Mouse (Mus musculus) heart, embryonic 12.5 days (tissue): ENCODE results near the gene Cit. TPM values are rescaled to one million over a fixed set of nuclear protein-coding genes. Genes with fewer than 3 reads are reported as not detected.

Source experiments
- ATAC-seq: fragments of 200-750 bp; cut with Nextera tagmentation; 2 replicates; pipeline ENCODE4 v1.8.0; 2017; ENCODE audit warnings: moderate TSS enrichment, moderate library complexity; ENCODE audit not compliant: insufficient number of reproducible peaks, low FRiP score
- H3K27ac ChIP-seq: fragments of 300-500 bp; sonication (generic); 2 replicates; pipeline ENCODE4 v1.5.1; 2016; ENCODE audit warnings: mild to moderate bottlenecking, moderate library complexity; ENCODE audit not compliant: poor library complexity, severe bottlenecking
- H3K27me3 ChIP-seq: fragments of 300-500 bp; sonication (generic); replicated peaks from 2 replicates; pipeline ENCODE4 v1.6.1; 2016; ENCODE audit warnings: mild to moderate bottlenecking, moderate library complexity
- H3K36me3 ChIP-seq: fragments of 300-500 bp; sonication (generic); 2 replicates; pipeline ENCODE4 v1.6.1; 2016; ENCODE audit warnings: mild to moderate bottlenecking, moderate library complexity
- H3K4me1 ChIP-seq: fragments of 300-500 bp; sonication (generic); replicated peaks from 2 replicates; pipeline ENCODE4 v1.6.1; 2016; ENCODE audit warnings: mild to moderate bottlenecking
- H3K4me2 ChIP-seq: fragments of 300-500 bp; sonication (generic); 2 replicates; pipeline ENCODE4 v1.6.1; 2016; ENCODE audit warnings: mild to moderate bottlenecking, moderate library complexity
- H3K4me3 ChIP-seq: fragments of 300-500 bp; sonication (generic); 2 replicates; pipeline ENCODE4 v1.5.1; 2016; ENCODE audit warnings: mild to moderate bottlenecking
- H3K9ac ChIP-seq: fragments of 300-500 bp; sonication (generic); 2 replicates; pipeline ENCODE4 v1.6.1; 2016; ENCODE audit warnings: mild to moderate bottlenecking, moderate library complexity
- H3K9me3 ChIP-seq: fragments of 300-500 bp; sonication (generic); replicated peaks from 2 replicates; pipeline ENCODE4 v1.6.1; 2016; ENCODE audit warnings: mild to moderate bottlenecking, moderate library complexity
- WGBS: fragments of 180-500 bp; shearing (Covaris S2); methylation state at CpG from one replicate; pipeline ENCODE4 v1.1.7; 2016; 5-methylcytosine and 5-hydroxymethylcytosine counted together
- polyA plus RNA-seq: library from polyadenylated mRNA; unstranded; fragments of >200 nt; fragmentation: Nextera tagmentation; extraction: Ambion mirVana; gene quantifications from 2 replicates; pipeline ENCODE4 v1.2.1, GENCODE M21; 2016

Cit gene
- polyA plus RNA-seq, 1 experiment from 2014 or later: 28.5 TPM

DNA sequence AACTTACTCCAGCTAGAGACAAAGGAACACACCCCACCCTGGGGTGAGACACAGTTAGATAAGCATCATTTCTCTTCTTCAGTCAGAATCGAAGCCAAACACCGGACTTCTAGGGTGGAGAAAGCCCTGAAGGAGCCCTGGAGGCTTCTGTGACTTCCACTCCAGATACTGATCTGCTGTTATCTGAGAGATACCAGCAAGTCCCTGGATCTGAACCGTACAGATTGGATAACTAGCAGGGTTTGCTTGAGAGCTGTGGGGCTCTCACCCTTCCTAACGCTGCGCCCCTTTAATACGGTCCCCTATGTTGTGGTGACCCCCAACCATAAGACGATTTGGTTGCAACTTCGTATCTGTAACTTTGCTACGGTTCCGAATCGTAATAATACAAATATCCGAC lies 177.1 kb downstream of the Cit start:
- H3K4me1 ChIP-seq: peaks cover 47% of the 10 kb centered on the region
- peak overlapping the region; percentile 94 for H3K4me2 ChIP-seq
- H3K36me3 ChIP-seq: peaks cover 43% of the 10 kb centered on the region
- no peaks in the 10 kb centered on the region for H3K27me3 ChIP-seq
- ATAC-seq: no peak
- no peaks in the 10 kb centered on the region for H3K9me3 ChIP-seq
- H3K4me3 ChIP-seq: peak overlapping the region; percentile 92
- H3K9ac ChIP-seq: 0 out of 2 replicates have a peak overlapping the region, but pooled peaks have one; percentile 94
- peak overlapping the region; percentile 49; the same call in 1 of the 2 replicates for H3K27ac ChIP-seq
- WGBS: 83% methylated on average over 12 of the region's 12 CpGs

- WGBS: 75% methylated on average over 7 of the region's 7 CpGs
- H3K9me3 ChIP-seq: no peaks in the 10 kb centered on the region
- H3K4me3 ChIP-seq: peak overlapping the region; percentile 92
- H3K4me1 ChIP-seq: peaks cover 47% of the 10 kb centered on the region
- no peaks in the 10 kb centered on the region for H3K27me3 ChIP-seq
- peaks cover 37% of the 10 kb centered on the region for H3K36me3 ChIP-seq
- ATAC-seq: no peak
- H3K4me2 ChIP-seq: peak overlapping the region; percentile 94
- H3K27ac ChIP-seq: 0 out of 2 replicates have a peak overlapping the region, but pooled peaks have one; percentile 3
- peak overlapping the region; percentile 94; the same call in 1 of the 2 replicates for H3K9ac ChIP-seq
Measured at GRCm38 (mm10) chr5:116022658-116023200, 177.7 kb downstream of the Cit start.

- WGBS: 31% methylated on average over 8 of the region's 8 CpGs
- Histone ChIP-seq H3K4me2 (peak overlapping the region; percentile 94), H3K27ac (peak overlapping the region; percentile 76; the same call in 1 of the 2 replicates), H3K4me3 (peak overlapping the region; percentile 92), H3K4me1 (peaks cover 42% of the 10 kb centered on the region), H3K9ac (peak overlapping the region; percentile 94), H3K36me3 (peaks cover 32% of the 10 kb centered on the region), H3K9me3 (no peaks in the 10 kb centered on the region), H3K27me3 (no peaks in the 10 kb centered on the region)
- ATAC-seq: no peak
Measured at GRCm38 (mm10) chr5:116023251-116023661, 178.2 kb downstream of the Cit start.

DNA sequence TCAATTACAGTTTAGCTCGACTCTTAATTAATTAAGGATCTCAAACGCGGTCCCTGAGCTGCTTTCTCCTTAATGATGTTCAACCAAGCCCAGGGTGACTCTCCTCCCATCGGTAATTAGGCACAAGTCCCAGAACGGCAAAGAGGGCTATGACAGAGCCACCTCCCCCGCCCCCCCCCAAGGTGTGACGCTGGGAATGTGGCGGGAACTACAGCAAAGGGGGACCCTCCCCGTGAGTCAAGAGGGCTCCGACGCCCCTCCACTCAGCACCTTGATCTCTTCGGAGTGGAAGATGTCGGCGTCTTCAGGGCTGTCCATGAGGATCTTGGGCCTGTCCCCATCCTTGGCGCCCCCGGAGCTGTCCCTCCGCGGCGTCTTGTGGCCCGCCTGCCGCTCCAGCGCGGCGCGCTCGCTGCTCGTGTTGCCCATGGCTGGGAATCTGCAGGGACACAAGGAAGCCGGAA lies 178.8 kb downstream of the Cit start:
- peak overlapping the region; percentile 76; the same call in 1 of the 2 replicates for H3K27ac ChIP-seq
- WGBS: under 1% methylated on average over 28 of the region's 28 CpGs

GRCm38 (mm10) chr5:116024327-116024739 lies 179.3 kb downstream of the Cit start, which contains the start of gene Prkab1:
Prkab1 (minus strand) TSS chr5:116024508.
- Histone ChIP-seq H3K27me3 (no peaks in the 10 kb centered on the region), H3K9ac (peak within 1 kb of the TSS; percentile 94), H3K9me3 (no peaks in the 10 kb centered on the region), H3K27ac (peak within 1 kb of the TSS; percentile 76), H3K36me3 (peaks cover 23% of the 10 kb centered on the region), H3K4me1 (peaks cover 36% of the 10 kb centered on the region), H3K4me2 (peak within 1 kb of the TSS; percentile 94), H3K4me3 (peak within 1 kb of the TSS; percentile 92)
- peak; percentile 88 for ATAC-seq
- under 1% methylated on average over 38 of the region's 46 CpGs for WGBS

More for the DNA sequence above, 178.8 kb downstream of the Cit start:
- ATAC-seq: peak; percentile 1
- Histone ChIP-seq H3K36me3 (peaks cover 27% of the 10 kb centered on the region), H3K27me3 (no peaks in the 10 kb centered on the region), H3K4me1 (peaks cover 37% of the 10 kb centered on the region), H3K4me2 (peak overlapping the region; percentile 94), H3K9me3 (no peaks in the 10 kb centered on the region), H3K4me3 (peak overlapping the region; percentile 92), H3K9ac (peak overlapping the region; percentile 94)

DNA sequence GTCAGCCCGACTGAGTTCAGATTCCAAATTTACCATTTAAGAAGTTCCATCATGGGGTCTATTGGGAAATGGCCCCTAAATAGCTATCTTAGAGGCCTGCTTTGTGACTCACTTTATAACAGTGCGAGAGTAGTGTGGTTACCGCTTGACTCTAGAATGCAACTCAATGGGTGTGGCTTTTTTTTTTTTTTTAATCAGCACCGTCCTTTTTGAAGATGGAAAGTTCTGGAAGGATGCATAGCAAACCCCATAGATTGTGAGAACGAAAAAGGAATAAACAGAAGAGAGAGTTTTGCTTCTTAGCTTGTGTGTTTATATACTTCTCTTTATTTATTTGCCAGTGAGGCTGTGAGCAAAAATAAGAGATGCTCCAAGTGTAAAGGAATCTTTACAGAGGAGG lies 181.0 kb downstream of the Cit start:
- Histone ChIP-seq H3K9me3 (no peaks in the 10 kb centered on the region), H3K27ac (no peak overlapping the region), H3K9ac (no peak overlapping the region), H3K4me1 (peaks cover 34% of the 10 kb centered on the region), H3K4me2 (no peak overlapping the region), H3K4me3 (no peak overlapping the region), H3K27me3 (no peaks in the 10 kb centered on the region), H3K36me3 (peaks cover 5% of the 10 kb centered on the region)
- ATAC-seq: no peak
- 73% methylated on average over 5 of the region's 5 CpGs for WGBS

- H3K27ac ChIP-seq: peak overlapping the region; percentile 68
- no peak overlapping the region for H3K4me3 ChIP-seq
- peak overlapping the region; percentile 21; the same call in 1 of the 2 replicates for H3K4me2 ChIP-seq
- H3K9ac ChIP-seq: no peak overlapping the region
- H3K9me3 ChIP-seq: no peaks in the 10 kb centered on the region
- H3K27me3 ChIP-seq: no peaks in the 10 kb centered on the region
- H3K36me3 ChIP-seq: peaks cover under 1% of the 10 kb centered on the region
- 42% methylated on average over 14 of the region's 14 CpGs for WGBS
- ATAC-seq: peak; percentile 84
- H3K4me1 ChIP-seq: peaks cover 31% of the 10 kb centered on the region
Measured at GRCm38 (mm10) chr5:116026561-116026960, 181.5 kb downstream of the Cit start.

DNA sequence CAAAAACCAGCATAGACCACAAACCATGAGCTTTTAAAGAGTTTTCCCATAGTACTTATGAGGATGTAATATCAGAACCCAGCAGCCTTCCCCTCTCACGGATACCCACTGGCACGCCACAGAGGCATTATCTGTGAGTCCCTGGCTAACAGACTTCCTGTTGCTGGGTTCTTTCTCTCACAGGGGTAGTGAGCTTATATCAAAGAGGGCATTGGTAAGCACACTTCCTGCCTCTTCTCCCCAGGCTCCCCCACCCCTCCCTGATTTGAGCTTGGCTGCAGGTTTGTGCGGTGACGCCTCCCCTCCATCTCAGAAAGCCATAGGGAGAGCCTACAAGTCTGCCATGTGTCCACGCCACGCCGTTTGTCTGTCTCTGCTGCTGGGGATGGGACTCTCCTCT lies 184.0 kb downstream of the Cit start:
- peaks cover 12% of the 10 kb centered on the region for H3K4me1 ChIP-seq
- H3K36me3 ChIP-seq: no peaks in the 10 kb centered on the region
- WGBS: 40% methylated on average over 7 of the region's 7 CpGs
- no peaks in the 10 kb centered on the region for H3K27me3 ChIP-seq
- H3K9me3 ChIP-seq: no peaks in the 10 kb centered on the region
- peak overlapping the region; percentile 17; the same call in 1 of the 2 replicates for H3K4me2 ChIP-seq
- no peak overlapping the region for H3K9ac ChIP-seq
- H3K27ac ChIP-seq: peak overlapping the region; percentile 21; the same call in 1 of the 2 replicates
- ATAC-seq: 0 out of 2 replicates have a peak, but pooled peaks have one; percentile 13
- no peak overlapping the region for H3K4me3 ChIP-seq

- H3K4me2 ChIP-seq: peak overlapping the region; percentile 53
- no peaks in the 10 kb centered on the region for H3K27me3 ChIP-seq
- 0 out of 2 replicates have a peak, but pooled peaks have one; percentile 24 for ATAC-seq
- 0 out of 2 replicates have a peak, but pooled peaks cover 5% of the 10 kb centered on the region for H3K9me3 ChIP-seq
- H3K36me3 ChIP-seq: no peaks in the 10 kb centered on the region
- H3K4me3 ChIP-seq: no peak overlapping the region; the same call in 1 of the 2 replicates
- peaks cover 12% of the 10 kb centered on the region for H3K4me1 ChIP-seq
- 3% methylated on average over 19 of the region's 19 CpGs for WGBS
- H3K9ac ChIP-seq: no peak overlapping the region
- no peak overlapping the region for H3K27ac ChIP-seq
Measured at GRCm38 (mm10) chr5:116030566-116031189, 185.6 kb downstream of the Cit start.

- peaks cover 12% of the 10 kb centered on the region for H3K4me1 ChIP-seq
- peak overlapping the region; percentile 53 for H3K4me2 ChIP-seq
- H3K27me3 ChIP-seq: no peaks in the 10 kb centered on the region
- no peak for ATAC-seq
- 3% methylated on average over 14 of the region's 14 CpGs for WGBS
- no peaks in the 10 kb centered on the region for H3K36me3 ChIP-seq
- H3K9me3 ChIP-seq: 0 out of 2 replicates have a peak, but pooled peaks cover 5% of the 10 kb centered on the region
- H3K27ac ChIP-seq: no peak overlapping the region
- H3K4me3 ChIP-seq: no peak overlapping the region
- no peak overlapping the region for H3K9ac ChIP-seq
Measured at GRCm38 (mm10) chr5:116031190-116031577, 186.1 kb downstream of the Cit start.

DNA sequence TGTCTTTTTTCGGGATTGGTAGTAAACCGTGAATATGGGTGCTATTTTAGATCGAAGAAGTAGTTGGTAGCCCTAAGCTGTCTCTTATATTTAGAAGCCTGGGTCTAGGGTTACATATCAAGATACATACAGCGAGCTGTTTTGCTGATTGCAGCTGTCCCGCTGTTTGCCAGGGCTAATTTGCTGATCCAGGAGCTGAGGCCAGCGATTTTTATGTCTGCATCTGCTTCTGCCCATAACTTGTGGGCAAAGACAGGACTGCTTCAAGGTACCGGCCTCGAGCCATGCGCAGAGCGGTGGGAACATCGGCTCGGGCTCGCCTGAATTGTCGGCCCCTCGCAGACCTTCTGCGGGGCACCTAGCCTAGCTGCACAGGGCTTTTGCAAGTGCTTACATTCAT lies 191.4 kb downstream of the Cit start:
- WGBS: 66% methylated on average over 16 of the region's 16 CpGs
- H3K27ac ChIP-seq: no peak overlapping the region
- H3K9ac ChIP-seq: no peak overlapping the region
- no peak overlapping the region for H3K4me3 ChIP-seq
- H3K27me3 ChIP-seq: 0 out of 2 replicates have a peak, but pooled peaks cover 15% of the 10 kb centered on the region
- H3K4me1 ChIP-seq: no peaks in the 10 kb centered on the region
- 0 out of 2 replicates have a peak, but pooled peaks cover 5% of the 10 kb centered on the region for H3K9me3 ChIP-seq
- H3K36me3 ChIP-seq: no peaks in the 10 kb centered on the region
- H3K4me2 ChIP-seq: no peak overlapping the region
- no peak for ATAC-seq
